Mouse (Mus musculus) olfactory bulb, adult 2 months (tissue): ENCODE results near the gene Tspan15. TPM values are rescaled to one million over a fixed set of nuclear protein-coding genes. Genes with fewer than 3 reads are reported as not detected.

Source experiments
- H3K27ac ChIP-seq: fragments of 200-500 bp; 2 replicates; pipeline ENCODE4 v1.5.1; 2012; ENCODE audit warnings: low read depth, low read length; ENCODE audit not compliant: insufficient read depth
- H3K4me1 ChIP-seq: fragments of 200-500 bp; 2 replicates; pipeline ENCODE4 v1.6.1; 2012; ENCODE audit warnings: low read length; ENCODE audit not compliant: control insufficient read depth, insufficient read depth
- H3K4me3 ChIP-seq: fragments of 200-500 bp; 2 replicates; pipeline ENCODE4 v1.5.1; 2012; ENCODE audit warnings: mild to moderate bottlenecking, low read depth, low read length, moderate library complexity; ENCODE audit not compliant: insufficient read depth
- CTCF ChIP-seq: fragments of 200-500 bp; IDR thresholded peaks from 2 replicates; pipeline ENCODE4 v1.5.1; 2012; ENCODE audit warnings: low read depth, mild to moderate bottlenecking, low read length, moderate library complexity; ENCODE audit not compliant: insufficient read depth
- POLR2A ChIP-seq: fragments of 200-500 bp; IDR thresholded peaks from 2 replicates; pipeline ENCODE4 v1.6.1; 2012; ENCODE audit warnings: mild to moderate bottlenecking, low read depth, low read length, moderate library complexity; ENCODE audit not compliant: insufficient read depth
- WGBS: fragments of 180-500 bp; shearing (Covaris S2); methylation state at CpG from one replicate; pipeline ENCODE4 v1.1.7; 2018; 5-methylcytosine and 5-hydroxymethylcytosine counted together
- polyA plus RNA-seq: library from polyadenylated mRNA; stranded (reverse); fragments of >200 nt; gene quantifications from 2 replicates; pipeline ENCODE4 v1.2.4, GENCODE M21; 2012; ENCODE audit warnings: low replicate concordance; ENCODE audit not compliant: missing spikeins, insufficient read depth, insufficient read length

Gene Tspan15
- polyA plus RNA-seq, 1 experiment: not detected

DNA sequence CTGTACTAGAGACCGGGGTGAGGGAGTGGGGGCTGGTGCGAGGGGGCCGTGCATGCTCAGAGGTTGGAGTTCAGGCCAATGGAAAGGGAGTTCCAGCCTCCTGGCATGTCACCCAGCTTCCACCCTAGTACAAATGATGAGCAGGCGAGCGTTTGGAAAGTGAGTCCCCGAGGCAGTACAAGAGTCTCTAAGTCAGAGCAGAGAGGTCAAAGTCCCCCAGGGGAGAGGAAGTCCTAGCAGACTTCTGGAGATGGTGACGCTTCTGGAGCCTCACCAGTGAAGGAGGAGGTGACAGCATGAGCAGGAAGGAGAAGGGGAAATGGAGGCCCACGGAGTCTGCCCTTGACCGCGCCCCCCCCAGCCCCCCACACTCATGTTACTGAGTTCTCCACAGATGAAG is 68.6 kb downstream of the Tspan15 start:
- 54% methylated on average over 10 of the region's 10 CpGs for WGBS
- H3K4me3 ChIP-seq: no peak overlapping the region
- TF ChIP-seq POLR2A: no peak
- no peak for TF ChIP-seq CTCF
- no peak overlapping the region for H3K27ac ChIP-seq
- H3K4me1 ChIP-seq: 0 out of 2 replicates have a peak, but pooled peaks cover 3% of the 10 kb centered on the region

DNA sequence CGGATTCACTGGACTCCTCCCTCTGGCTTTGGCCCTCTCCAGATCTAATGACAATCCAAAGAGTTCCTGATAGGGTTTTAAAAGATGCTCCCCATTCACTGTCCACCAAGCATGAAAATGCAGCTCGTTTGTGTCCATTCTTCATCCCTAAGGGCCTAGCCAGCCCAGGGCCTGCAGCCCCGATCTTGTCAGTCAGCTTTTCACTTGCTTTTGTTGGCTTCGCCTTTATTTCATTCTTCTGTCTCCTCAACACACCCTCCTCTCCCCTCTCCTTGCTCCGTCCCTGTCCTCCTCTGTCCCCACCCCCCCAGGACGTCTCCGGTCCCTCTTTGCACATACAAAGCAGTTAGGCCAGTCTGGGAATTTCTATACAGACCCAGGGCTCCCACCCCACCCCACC is 81.1 kb downstream of the Tspan15 start:
- no peak for TF ChIP-seq POLR2A
- TF ChIP-seq CTCF: no peak
- Histone ChIP-seq H3K4me3 (no peak overlapping the region), H3K4me1 (no peaks in the 10 kb centered on the region), H3K27ac (no peak overlapping the region)
- WGBS: 40% methylated on average over 7 of the region's 7 CpGs

DNA sequence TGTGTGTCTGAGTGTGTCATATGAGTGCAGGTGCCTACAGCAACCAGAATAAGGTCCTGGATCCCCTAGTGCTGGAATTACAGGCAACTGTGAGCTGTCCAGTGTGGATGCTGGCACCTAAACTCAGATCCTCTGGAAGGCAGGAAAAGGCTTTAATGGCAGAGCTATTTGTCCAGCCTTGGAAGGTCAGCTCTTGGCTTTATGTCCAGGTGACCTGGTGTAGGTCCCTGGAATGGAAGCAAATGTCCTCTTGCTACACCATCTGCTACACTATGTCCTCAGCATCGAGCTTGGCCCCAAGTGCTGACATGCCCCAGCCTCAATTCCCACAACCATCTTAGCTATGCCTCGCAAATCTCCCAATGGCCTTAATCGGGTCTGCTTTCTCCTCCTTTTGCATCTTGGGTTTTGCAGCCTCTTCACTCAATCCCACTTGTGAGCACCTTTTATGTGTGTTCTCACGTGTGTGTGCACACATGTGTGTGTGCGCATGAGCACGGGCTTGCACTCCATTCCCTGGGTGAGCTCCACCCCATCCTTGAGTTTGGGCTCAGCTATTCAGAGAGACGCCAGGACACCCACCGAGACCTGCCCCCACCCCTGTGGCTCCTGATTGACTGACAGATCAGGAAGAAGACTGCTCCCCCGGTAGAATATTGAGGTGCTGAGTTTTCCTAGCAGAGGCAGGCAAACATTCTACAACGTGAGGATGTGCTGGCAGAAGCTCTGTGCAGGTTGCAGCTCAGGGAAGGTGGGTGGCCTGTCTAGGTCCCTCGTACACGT is 83.4 kb downstream of the Tspan15 start:
- TF ChIP-seq POLR2A: no peak
- no peak for TF ChIP-seq CTCF
- Histone ChIP-seq H3K4me1 (no peaks in the 10 kb centered on the region), H3K4me3 (no peak overlapping the region), H3K27ac (no peak overlapping the region)
- 62% methylated on average over 12 of the region's 12 CpGs for whole genome bisulfite sequencing

DNA sequence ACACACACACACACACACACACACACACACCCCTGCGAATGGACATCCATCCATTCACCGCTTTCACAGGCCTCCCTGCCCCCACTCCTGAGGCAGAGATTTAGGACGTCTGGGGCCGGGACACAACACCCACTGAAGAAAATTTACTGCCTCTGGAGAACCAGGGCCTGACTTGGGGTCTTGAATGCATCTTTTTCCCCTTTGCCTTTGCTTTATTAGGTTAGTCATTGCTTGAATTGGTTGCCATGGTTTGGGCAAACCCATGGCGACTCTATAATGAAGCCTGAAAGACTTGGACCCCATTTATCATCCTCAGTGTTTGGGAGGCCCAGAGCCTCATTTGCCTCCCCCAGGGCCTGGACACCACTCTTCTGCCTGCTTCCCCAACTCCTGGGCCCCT is 85.1 kb downstream of the Tspan15 start:
- 67% methylated on average over 5 of the region's 5 CpGs for WGBS
- TF ChIP-seq CTCF: no peak
- no peak for TF ChIP-seq POLR2A
- H3K27ac ChIP-seq: no peak overlapping the region
- no peak overlapping the region for H3K4me3 ChIP-seq
- H3K4me1 ChIP-seq: no peaks in the 10 kb centered on the region

DNA sequence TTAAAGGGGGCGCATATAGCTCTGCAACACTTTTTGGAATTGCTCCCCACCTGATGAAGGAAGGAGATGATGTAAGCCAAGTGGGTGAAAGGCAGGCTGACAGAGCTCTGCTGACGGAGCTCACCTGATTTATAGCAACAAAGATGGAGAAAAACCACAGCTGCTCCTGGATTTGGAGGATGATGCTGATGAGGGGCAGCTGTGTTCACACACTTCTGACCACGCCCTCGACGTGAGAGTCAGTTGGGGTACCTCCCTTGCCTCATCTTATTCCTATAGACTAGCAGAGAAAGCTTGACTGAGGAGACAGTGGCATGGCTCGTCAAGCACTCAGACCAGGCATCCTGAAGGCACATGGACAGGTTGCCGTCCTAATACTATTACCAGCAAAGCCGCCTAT is 87.2 kb downstream of the Tspan15 start, which contains the start of gene Fam241b:
Gene Fam241b (minus strand): TSS at position 101 of the 400 bp plus-strand sequence.
- 70% methylated on average over 8 of the region's 8 CpGs for WGBS
- H3K27ac ChIP-seq: no peak within 1 kb of the TSS
- H3K4me3 ChIP-seq: no peak within 1 kb of the TSS
- H3K4me1 ChIP-seq: no peaks in the 10 kb centered on the region
- no peak for TF ChIP-seq POLR2A
- no peak for TF ChIP-seq CTCF

DNA sequence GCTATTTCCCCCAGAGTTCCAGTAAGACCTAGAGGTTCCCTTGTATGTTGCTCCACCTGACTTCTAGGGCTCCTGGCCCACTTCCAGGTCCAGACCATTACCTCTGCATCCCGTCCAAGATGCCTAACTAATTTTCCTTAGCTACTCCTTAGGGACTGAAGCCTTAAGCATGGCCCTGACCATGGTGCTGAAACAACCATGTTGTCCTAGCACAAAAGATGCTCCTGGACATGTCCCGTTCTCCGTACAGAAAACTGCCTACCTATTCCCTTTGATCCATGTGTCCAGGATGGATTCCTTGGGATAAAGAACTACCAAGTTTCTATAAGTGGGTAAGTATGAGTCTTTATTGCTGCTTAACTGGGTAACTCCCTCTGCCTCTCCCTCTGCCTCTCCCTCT is 93.0 kb downstream of the Tspan15 start:
- WGBS: 31% methylated on average over 3 of the region's 3 CpGs
- H3K27ac ChIP-seq: no peak overlapping the region
- TF ChIP-seq CTCF: no peak
- no peak for TF ChIP-seq POLR2A

DNA sequence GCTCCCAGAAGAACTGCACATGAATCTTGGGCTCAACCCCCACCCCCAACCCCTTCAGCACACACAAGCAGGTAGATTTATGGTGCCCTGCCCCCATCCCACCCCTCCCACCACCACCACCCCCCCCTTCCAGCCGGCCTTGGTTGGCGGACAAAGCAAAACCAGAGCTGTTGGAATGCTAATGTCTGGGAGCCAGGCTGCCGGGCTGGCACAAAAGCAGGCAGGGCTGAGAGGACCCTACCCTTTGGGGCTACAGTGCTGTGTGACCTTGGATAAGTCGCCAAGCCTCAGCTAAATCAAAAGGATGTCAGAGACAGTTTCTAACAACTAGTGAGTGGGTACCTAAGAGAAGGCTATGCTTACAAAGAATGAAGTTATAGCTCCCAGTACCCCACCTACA is 93.9 kb downstream of the Tspan15 start:
- no peak overlapping the region for H3K27ac ChIP-seq
- no peak overlapping the region for H3K4me3 ChIP-seq
- peaks cover 8% of the 10 kb centered on the region for H3K4me1 ChIP-seq
- 21% methylated on average over 4 of the region's 4 CpGs for WGBS
- TF ChIP-seq POLR2A: no peak
- no peak for TF ChIP-seq CTCF

More for the DNA sequence above, 93.0 kb downstream of the Tspan15 start:
- Histone ChIP-seq H3K4me1 (peaks cover 3% of the 10 kb centered on the region; the same call in 1 of the 2 replicates), H3K4me3 (no peak overlapping the region)

DNA sequence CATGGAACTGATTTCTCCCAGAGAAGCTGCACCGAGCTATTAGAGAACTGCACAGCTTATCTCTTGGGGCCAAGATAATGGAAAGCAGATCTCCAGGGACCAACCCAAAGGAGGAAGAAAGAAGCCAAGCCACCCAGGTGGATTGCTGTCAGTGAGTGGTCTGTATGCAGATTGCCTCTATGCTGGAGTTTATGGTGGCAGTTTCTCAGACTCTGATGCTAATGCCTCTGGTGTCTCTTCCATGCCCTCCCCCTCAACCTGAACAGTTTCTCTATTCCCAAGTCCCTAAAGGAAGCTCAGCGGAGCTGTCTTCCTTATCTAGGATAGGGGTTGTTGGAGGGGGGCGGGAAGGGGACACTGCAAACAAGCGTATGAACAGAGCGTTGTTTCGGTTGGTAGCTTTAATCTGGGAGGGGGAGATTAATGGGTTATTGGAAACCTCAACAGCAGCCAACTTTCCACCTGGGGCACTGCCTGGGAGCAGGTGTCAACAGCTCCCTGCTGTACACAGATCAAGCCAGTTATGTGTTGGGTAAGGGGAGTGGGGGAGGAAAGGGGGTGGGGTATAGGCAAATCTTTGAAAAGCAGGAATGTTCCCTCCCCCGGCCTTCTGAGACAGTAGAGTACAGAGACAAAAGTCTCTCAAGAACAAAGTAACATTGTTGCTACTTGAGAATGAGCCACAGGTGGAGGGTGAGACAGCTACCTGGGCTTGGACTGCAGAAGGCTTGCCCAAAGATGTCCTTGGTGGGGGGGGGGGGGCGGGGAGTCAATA is 95.2 kb downstream of the Tspan15 start:
- TF ChIP-seq CTCF (no peak), POLR2A (no peak)
- Histone ChIP-seq H3K4me3 (no peak overlapping the region), H3K4me1 (peaks cover 8% of the 10 kb centered on the region), H3K27ac (no peak overlapping the region)
- 7% methylated on average over 8 of the region's 8 CpGs for WGBS

Other genes with a start within 250 kb of the Tspan15 start
- not detected in 2 replicates for gene Neurog3, start 98.2 kb downstream of the Tspan15 start, polyA plus RNA-seq
- not detected in 2 replicates for gene Fam241b, start 87.3 kb downstream of the Tspan15 start, polyA plus RNA-seq
- gene Tacr2, start 21.2 kb upstream of the Tspan15 start, polyA plus RNA-seq: not detected in 2 replicates
- 296 TPM in 1 of 2 replicates, not detected in the other for gene Hk1, start 148.7 kb upstream of the Tspan15 start, polyA plus RNA-seq
- not detected in 2 replicates for gene Hkdc1, start 191.2 kb upstream of the Tspan15 start, polyA plus RNA-seq
- gene 4930507D05Rik, start 218.2 kb upstream of the Tspan15 start, polyA plus RNA-seq: not detected in 2 replicates
- gene Supv3l1, start 218.5 kb upstream of the Tspan15 start, polyA plus RNA-seq: not detected in 2 replicates